Mouse (Mus musculus) kidney, postnatal 4 days (tissue): Measurements from ENCODE around the gene Sae1.

Experiments used
- DNase-seq, 2 experiments: peaks; one replicate each; pipeline ENCODE4 v3.0.0; 2021; ENCODE audit warnings: mixed read lengths in 2 of 2

Gene Sae1

DNA sequence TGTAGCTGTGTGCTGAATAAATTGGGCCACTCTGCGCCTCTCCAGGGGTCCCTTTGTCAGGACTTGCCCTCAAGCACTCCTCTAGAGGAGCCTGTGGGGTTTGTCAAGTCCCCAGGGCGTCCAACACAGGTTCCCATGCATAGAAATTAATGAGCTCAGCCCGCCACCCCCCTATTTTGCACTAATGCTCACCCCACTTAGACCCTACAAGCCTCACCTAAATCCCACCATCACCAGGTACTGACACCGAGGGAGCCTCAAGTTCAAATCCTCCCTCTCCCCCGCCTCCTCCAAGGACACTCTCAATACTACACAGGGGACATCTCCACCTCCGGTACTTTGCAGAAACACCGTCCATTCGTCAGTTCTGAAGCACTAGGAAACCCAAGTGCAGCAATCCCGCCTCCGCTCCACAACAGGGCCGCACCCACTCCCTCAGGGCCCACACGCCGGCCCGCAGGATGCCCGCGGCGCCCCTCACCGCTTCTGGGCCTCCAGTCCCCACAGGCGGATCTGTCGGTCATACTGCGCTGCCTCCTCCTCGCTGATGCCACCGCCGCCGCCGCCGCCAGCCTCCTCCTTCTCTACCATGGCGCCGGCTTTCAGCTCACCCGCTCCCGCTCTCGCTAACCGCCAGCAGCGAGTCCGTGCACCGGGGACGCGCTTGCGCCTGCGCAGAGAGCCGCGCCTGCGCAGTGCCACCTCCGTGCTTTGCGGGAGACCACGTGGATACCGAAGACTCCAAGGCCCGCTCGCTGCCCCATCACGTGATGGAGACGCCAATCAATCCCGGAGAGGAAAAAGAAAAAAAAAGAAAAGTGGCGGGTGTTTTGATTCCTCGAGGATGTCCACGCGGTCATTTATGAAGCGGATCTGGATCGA is at the start of gene Sae1:
Sae1 (minus strand) TSS at position 647 of the 882 bp plus-strand sequence.
- DNase-seq, result peak; percentile 96 to 98

GRCm38 (mm10) chr7:16435088-16435487 is 47.5 kb upstream of the Sae1 start:
- DNase-seq, result no peak

DNA sequence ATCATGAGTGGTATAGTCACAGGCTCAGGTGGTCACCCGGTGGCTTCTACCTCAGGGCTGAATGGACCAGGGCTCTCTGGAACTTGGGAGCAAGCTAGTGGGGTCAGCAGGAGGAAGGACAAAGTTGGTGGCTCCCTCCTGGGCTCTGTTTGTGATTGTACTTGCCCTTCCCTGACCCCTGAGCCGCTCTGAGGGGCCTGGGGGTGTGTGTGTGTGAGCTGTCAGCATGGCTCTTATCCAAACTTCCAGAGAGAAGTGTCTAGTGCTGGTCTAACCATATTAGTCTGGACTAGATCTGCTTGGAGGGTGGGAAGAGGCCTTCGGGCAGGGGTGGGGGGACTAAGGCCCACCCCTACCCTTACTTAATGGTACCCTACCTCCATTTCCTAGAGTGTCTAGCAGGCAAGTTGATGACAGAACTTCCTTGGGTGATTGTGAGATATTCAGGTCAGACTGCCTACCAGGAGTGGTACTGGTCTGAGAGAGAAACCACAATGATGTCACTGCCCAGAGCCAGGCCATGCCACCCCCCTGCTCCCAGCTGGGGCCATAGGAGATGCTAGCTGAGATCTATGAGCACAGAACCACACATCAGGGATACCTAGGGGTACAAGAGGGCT is 45.9 kb upstream of the Sae1 start:
- DNase-seq, result no peak

GRCm38 (mm10) chr7:16426129-16426729 is 38.6 kb upstream of the Sae1 start:
- peak; percentile 93 to 94 for DNase-seq

DNA sequence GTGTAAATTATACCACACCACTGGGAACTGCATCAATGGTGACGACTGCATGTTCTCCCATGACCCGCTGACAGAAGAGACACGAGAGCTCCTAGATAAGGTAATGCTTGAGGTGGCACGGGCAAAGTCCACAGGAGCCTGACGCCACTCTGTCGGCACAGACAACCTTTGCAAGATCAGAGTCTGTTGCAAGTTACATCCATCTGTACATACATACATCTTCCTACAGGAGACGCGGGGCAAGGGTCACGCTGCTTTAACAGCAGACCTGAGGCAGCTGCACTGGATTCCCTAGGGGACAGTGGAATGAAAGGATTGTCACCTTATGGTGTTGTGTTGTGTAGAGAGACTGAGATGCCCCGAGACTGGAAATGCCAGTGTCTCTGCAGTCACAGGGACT is 38.1 kb upstream of the Sae1 start:
- peak in 1 of 2 experiments; percentile 15 for DNase-seq

DNA sequence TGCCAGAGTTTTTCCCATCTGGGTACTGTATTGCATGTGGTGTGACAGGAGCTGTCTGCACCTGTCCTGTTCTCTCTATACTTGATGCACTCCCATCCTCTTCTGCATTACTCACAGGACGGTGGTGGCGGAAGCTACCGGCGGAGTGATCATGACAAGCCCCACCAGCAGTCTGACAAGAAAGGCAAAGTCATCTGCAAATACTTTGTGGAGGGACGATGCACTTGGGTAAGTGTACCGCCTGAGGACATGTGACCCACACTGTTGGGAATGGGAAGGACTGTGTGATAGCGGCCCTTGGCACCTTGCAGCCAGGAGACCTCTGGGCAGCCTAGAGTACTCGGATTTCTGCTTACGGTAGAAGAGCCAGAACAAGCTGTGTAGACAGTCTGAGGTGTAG is 36.1 kb upstream of the Sae1 start:
- DNase-seq, result no peak

DNA sequence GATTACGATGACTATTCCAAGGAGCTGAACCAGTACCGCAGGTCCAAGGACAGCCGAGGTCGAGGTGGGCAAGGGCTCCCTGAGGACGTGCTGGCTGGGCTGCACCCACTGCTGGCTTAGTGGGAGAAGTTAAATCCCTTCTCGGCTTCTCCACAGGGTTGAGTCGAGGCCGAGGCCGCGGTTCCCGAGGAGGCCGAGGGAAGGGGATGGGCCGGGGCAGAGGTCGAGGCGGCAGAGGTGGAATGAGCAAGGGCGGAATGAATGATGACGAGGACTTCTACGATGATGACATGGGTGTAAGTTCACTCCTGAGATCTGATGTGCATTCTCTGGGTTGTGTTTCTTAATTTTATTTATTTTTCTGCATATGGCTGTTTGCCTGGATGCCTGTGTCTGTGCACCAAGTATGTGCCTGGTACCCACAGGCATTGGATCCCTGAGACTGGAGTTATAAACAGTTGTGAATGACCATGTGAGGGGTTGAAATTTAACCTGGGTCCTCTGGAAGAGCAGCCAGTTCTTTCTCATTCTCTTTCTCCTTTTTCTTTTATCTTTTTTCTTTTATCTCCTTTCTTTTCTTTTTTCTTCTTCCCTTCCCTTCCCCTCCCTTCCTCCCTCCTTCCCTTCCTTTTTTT is 34.7 kb upstream of the Sae1 start:
- no peak for DNase-seq

DNA sequence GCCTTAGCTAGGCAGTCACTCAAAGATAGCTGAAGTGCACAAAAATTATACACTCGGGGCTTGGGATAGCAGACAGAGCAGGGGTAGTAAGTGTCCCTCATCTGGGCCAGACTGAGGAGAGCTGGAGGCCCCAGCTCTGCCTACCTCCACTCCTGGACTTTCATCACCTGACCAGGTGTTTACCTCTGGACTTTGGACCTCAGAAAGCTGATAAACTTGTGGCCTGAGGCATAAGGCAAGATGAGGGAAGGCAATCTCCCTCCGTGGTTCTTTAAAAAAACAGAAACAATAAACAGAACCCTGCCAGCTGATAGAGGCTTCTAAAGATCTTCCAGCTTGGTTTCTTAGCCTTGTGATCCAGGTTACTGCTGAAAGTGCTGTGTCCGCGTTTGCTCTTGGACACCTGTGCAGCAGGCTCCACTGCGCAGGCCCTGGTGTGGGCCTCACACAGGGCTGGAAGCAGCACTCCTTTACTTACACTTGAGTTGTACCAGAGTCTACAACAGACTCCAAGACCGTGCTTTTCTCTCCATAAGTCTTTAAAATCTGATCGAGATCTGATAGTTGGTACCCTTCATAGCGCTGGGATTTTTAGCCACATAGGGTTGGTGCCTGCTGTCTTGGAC is 33.0 kb upstream of the Sae1 start:
- no peak for DNase-seq

- no peak for DNase-seq
Observed at GRCm38 (mm10) chr7:16418713-16419112, 31.1 kb upstream of the Sae1 start.

DNA sequence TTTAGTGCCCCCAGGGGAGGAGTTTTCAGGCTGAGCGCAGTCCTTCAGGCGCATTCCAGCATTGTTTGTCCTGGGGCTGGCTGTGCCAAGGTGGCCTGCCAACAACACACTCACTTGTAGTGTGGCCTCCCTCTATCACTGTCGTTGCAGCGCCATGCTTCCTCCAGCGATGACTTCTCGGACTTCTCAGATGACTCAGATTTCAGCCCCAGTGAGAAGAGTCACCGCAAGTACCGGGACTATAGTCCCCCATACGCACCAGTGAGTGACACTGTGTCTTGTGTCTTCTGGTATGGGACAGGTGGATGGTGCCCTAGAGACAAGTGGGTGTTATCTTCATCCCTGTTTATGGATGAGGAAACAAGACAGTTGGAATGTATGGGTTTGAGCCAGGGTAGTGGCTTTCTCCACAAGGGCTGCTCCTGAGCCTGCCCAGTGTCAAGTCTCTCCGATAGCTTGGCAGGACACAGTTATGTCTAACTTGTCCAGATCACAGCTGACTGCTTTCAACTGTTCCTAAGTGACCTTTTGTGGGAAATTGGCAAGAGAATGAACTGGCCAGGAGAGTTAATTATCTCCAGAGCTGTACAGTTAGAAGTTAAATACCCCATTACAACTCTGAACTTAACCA is 29.6 kb upstream of the Sae1 start:
- DNase-seq, result peak in 1 of 2 experiments; percentile 39

GRCm38 (mm10) chr7:16415426-16415825 is 27.8 kb upstream of the Sae1 start:
- DNase-seq, result peak in 1 of 2 experiments; percentile 51

DNA sequence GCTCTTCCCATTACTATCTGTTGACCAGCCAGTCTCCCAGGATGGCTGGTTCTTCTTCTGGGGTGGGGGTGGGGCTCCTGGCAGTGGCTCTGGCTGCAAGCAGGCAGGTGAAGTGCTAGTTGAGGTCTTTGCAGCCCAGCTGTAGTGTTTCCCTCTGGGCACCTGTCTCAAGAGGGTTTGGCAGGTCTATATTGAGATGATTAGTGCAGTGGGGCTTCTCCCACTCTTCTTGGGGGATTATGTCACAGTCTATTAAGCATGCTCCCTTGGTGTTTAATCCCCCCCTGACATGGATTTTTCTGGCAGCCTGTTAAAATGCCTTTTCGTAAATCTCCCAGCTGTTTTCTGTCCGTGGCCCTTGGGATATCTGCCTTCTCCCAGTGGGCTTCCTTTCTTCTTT is 25.3 kb upstream of the Sae1 start:
- DNase-seq, result no peak

DNA sequence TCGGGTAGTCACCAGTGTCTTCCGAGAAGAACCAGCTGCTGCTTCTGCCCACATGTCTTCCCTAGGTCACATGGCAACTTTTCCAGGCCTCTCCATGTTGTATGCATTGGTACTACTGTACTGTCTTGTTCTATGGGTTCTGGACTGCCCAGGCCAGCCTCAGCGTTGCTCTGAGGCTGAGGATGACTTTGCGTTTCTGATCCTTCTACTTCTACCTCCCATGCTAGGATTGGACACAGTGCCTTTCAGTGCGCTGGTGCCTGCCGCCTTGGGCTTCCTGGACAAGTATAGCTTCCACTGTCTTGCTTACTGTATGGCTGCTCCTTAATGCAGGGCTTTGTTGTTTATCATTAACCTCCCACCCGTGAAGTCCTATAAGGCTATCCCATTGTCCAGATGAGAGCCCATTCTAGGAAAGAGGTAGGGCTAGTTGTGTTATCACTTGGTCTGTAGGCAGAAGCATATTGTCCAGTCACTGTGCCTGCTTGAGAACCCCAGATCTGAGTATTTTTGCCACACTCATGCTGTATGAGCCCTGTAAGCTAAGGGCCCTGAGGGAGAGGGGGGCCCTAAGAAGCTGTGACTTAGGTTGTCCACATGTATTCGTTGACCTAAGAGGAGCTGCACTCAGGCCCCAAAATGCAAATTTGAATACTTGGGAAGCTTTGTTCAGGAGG is 24.8 kb upstream of the Sae1 start:
- no peak for DNase-seq

DNA sequence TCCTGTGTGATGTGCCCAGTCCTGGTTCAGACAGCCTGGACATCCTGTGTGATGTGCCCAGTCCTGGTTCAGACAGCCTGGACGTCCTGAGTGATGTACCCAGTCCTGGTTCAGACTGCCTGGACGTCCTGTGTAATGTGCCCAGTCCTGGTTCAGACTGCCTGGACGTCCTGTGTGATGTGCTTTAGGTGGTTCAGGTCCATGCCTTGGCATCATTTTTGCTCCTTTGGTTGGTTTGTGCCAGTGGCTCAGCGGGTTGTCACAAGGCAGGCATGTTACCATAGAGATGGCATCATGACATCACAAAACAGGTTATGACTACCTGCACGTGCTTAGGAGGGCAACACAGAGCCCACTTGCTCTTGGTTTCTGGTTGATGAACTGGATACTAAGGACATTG is 23.5 kb upstream of the Sae1 start:
- DNase-seq, result no peak

DNA sequence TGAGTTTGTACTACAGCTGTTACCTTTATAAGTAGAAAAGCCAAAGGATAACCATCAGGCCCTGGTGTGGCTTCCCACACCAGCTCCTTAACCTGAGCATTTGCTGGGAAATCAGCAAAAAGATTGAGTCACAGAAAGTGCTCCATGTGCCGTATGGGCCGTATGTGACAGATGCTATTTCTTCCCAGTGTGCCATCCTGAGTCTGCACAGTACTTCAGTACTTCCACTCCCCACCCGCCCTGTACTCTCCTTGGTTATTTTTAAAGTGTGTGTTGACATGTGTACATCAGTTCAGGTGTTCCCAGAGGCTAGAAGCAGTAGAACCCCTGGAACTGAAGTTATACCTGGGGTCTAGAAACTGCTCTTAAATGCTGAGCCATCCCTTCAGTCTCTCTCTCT is 19.4 kb upstream of the Sae1 start:
- DNase-seq, result no peak

- peak; percentile 71 to 80 for DNase-seq
Observed at GRCm38 (mm10) chr7:16405516-16406351, 18.1 kb upstream of the Sae1 start.

DNA sequence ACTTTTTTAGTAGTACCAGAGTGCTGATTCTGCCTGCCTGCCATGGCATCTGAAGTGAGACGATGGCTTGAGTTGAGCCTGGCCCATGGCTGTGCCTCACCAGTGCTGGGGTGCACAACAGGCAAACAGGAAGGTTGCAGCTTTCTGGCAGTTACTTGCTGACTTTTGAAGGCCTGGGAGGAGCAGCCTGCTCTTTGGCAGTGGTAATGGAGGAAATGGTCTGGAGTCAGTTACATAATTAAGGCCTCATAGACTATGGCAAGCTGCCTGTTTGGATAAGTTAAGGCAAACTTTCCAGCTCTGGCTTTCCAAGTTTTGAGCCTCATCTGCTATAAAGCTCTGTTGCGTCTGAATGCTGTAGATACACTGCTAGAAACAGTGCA is 17.5 kb upstream of the Sae1 start:
- DNase-seq, result peak in 1 of 2 experiments; percentile 54

DNA sequence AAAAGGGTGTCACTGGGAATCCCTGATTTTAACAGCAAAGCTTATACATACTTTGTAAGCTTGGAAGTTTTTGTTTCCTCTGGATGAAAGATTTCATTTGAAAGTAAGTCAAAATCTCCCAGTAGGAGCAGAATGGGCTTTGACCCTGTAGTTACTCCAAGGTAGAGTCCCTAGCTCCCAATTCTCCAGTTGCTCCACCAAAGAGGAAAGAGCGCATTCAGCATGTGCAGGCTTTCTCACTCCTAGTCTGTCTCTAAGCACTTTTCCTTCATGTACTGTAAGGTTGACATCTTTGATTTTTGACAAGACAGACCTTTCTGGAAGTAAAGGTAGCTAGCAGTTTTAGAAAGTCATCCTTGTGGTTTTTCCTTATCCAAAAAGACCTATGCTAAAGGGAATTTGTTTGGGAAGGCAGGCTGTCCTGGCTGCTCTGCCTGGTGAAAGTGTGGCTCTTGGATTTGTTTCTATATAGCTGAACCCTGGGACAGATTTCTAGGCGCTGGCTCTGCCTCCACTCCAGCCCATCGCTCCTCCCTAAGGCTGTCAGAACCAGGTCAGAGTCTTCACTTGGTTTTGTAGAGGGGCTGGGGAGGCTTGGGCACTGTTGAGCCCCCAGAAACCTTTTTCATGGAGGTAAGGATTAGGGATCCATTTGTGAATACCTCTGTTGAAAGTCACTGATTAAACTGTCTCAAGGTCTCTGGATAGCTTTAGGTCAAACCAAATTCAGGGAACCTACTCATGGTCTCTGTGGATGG is 16.9 kb upstream of the Sae1 start:
- peak in 1 of 2 experiments; percentile 19 for DNase-seq

GRCm38 (mm10) chr7:16402968-16403948 is 15.7 kb upstream of the Sae1 start:
- peak in 1 of 2 experiments; percentile 38 for DNase-seq
